Mouse (Mus musculus): ENCODE measurements around the gene Itpr2. TPM values are rescaled to one million over a fixed set of nuclear protein-coding genes. Genes with fewer than 3 reads are reported as not detected.

Itpr2 gene
- polyA plus RNA-seq, 1 experiment from 2014 or later = 14.4 TPM

- H3K27me3 ChIP-seq (ENCODE audit: control insufficient read depth, insufficient read depth, low read depth, low read length) = no peaks in the 10 kb centered on the region
- H3K4me1 ChIP-seq (replicated peaks; ENCODE audit: control insufficient read depth, insufficient read depth, low read length) = no peaks in the 10 kb centered on the region
- H3K27ac ChIP-seq (ENCODE audit: low read length) = no peak overlapping the region
- H3K4me2 ChIP-seq (ENCODE audit: low read depth, low read length) = no peak overlapping the region
- no peak overlapping the region for H3K9ac ChIP-seq (ENCODE audit: low read length)
- H3K4me3 ChIP-seq (ENCODE audit: low read length) = no peak overlapping the region
- WGBS = 87% methylated on average over 10 of the region's 10 CpGs
- ATAC-seq (ENCODE audit: low read depth) = no peak
- H3K9me3 ChIP-seq (ENCODE audit: control insufficient read depth, low read length) = no peaks in the 10 kb centered on the region
- no peaks in the 10 kb centered on the region for H3K36me3 ChIP-seq (ENCODE audit: control insufficient read depth, insufficient read depth, low read length)
Measured at GRCm38 (mm10) chr6:146291036-146291435, 211.0 kb downstream of the Itpr2 start.

GRCm38 (mm10) chr6:146289801-146290200 is 212.2 kb downstream of the Itpr2 start:
- Histone ChIP-seq H3K4me3 (ENCODE audit: low read length) (no peak overlapping the region), H3K4me2 (ENCODE audit: low read depth, low read length) (no peak overlapping the region), H3K27ac (ENCODE audit: low read length) (no peak overlapping the region), H3K9ac (ENCODE audit: low read length) (no peak overlapping the region), H3K9me3 (ENCODE audit: control insufficient read depth, low read length) (no peaks in the 10 kb centered on the region), H3K36me3 (ENCODE audit: control insufficient read depth, insufficient read depth, low read length) (no peaks in the 10 kb centered on the region), H3K4me1 (replicated peaks; ENCODE audit: control insufficient read depth, insufficient read depth, low read length) (no peaks in the 10 kb centered on the region), H3K27me3 (ENCODE audit: control insufficient read depth, insufficient read depth, low read depth, low read length) (no peaks in the 10 kb centered on the region)
- 57% methylated on average over 10 of the region's 10 CpGs for WGBS
- no peak for ATAC-seq (ENCODE audit: low read depth)

GRCm38 (mm10) chr6:146288266-146288665 is 213.8 kb downstream of the Itpr2 start:
- H3K27ac ChIP-seq (ENCODE audit: low read length) = no peak overlapping the region
- H3K4me1 ChIP-seq (replicated peaks; ENCODE audit: control insufficient read depth, insufficient read depth, low read length) = no peaks in the 10 kb centered on the region
- no peak overlapping the region for H3K9ac ChIP-seq (ENCODE audit: low read length)
- no peaks in the 10 kb centered on the region for H3K27me3 ChIP-seq (ENCODE audit: control insufficient read depth, insufficient read depth, low read depth, low read length)
- no peak overlapping the region for H3K4me2 ChIP-seq (ENCODE audit: low read depth, low read length)
- H3K4me3 ChIP-seq (ENCODE audit: low read length) = no peak overlapping the region
- 81% methylated on average over 5 of the region's 5 CpGs for WGBS
- H3K9me3 ChIP-seq (ENCODE audit: control insufficient read depth, low read length) = no peaks in the 10 kb centered on the region
- no peak for ATAC-seq (ENCODE audit: low read depth)
- no peaks in the 10 kb centered on the region for H3K36me3 ChIP-seq (ENCODE audit: control insufficient read depth, insufficient read depth, low read length)

GRCm38 (mm10) chr6:146284921-146285565 is 217.0 kb downstream of the Itpr2 start:
- no peaks in the 10 kb centered on the region for H3K9me3 ChIP-seq (ENCODE audit: control insufficient read depth, low read length)
- no peaks in the 10 kb centered on the region for H3K36me3 ChIP-seq (ENCODE audit: control insufficient read depth, insufficient read depth, low read length)
- WGBS = 82% methylated on average over 11 of the region's 11 CpGs
- no peaks in the 10 kb centered on the region for H3K27me3 ChIP-seq (ENCODE audit: control insufficient read depth, insufficient read depth, low read depth, low read length)
- H3K4me3 ChIP-seq (ENCODE audit: low read length) = no peak overlapping the region
- H3K4me2 ChIP-seq (ENCODE audit: low read depth, low read length) = no peak overlapping the region
- no peak overlapping the region for H3K27ac ChIP-seq (ENCODE audit: low read length)
- ATAC-seq (ENCODE audit: low read depth) = no peak
- H3K4me1 ChIP-seq (replicated peaks; ENCODE audit: control insufficient read depth, insufficient read depth, low read length) = no peaks in the 10 kb centered on the region
- H3K9ac ChIP-seq (ENCODE audit: low read length) = no peak overlapping the region

DNA sequence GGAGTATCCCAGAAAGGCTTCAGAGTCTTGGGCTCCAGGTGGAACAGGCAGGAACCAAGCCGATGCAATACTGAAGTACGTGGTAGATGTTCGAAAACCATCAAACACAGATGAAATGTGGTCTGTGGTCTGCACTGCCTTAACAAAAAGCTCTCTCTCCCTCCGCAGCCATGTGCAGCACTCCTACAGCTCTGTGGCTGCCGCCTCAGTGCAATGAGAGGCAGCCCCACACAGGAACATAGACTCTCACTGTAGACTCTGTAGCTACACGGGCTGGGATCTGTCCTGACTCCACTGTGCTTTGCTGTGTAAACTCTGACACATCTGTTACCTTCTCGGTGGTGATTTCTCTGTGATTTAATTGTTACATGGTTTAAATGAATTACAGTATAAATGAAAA is 218.0 kb downstream of the Itpr2 start:
- Histone ChIP-seq H3K27ac (ENCODE audit: low read length) (no peak overlapping the region), H3K27me3 (ENCODE audit: control insufficient read depth, insufficient read depth, low read depth, low read length) (no peaks in the 10 kb centered on the region), H3K4me3 (ENCODE audit: low read length) (no peak overlapping the region), H3K4me2 (ENCODE audit: low read depth, low read length) (no peak overlapping the region), H3K4me1 (replicated peaks; ENCODE audit: control insufficient read depth, insufficient read depth, low read length) (no peaks in the 10 kb centered on the region), H3K9ac (ENCODE audit: low read length) (no peak overlapping the region), H3K9me3 (ENCODE audit: control insufficient read depth, low read length) (no peaks in the 10 kb centered on the region), H3K36me3 (ENCODE audit: control insufficient read depth, insufficient read depth, low read length) (no peaks in the 10 kb centered on the region)
- 61% methylated on average over 7 of the region's 7 CpGs for WGBS
- no peak for ATAC-seq (ENCODE audit: low read depth)

DNA sequence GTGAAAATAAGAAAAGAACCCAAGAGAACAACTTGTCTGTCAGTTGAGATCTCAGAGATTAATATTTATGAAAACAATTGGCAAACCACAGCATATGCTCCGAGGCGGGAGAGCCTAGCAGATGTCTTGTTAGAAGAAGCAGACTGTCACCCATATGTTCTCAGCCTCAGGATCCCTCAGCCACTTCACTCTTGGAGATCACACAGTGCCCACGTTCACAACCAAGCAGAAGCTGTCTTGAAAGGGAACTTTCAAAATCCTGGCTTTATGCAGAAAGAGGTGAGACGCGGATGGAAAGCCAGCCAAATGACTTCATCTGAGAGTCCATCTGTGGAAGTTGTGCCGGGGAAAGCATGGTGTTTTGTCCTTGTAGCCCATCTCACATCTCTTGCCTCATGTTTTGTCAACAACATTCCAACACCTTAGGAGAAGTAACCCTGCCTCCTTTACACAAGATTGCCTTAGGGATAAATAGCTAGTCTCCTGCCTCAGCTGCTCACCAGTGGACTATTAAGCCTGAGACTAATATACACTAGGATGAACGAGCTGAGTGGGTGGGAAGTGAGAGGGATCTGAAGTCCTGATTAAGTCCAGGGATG is 219.9 kb downstream of the Itpr2 start:
- no peaks in the 10 kb centered on the region for H3K36me3 ChIP-seq (ENCODE audit: control insufficient read depth, insufficient read depth, low read length)
- no peak overlapping the region for H3K27ac ChIP-seq (ENCODE audit: low read length)
- no peak overlapping the region for H3K4me2 ChIP-seq (ENCODE audit: low read depth, low read length)
- 62% methylated on average over 7 of the region's 7 CpGs for WGBS
- no peaks in the 10 kb centered on the region for H3K27me3 ChIP-seq (ENCODE audit: control insufficient read depth, insufficient read depth, low read depth, low read length)
- ATAC-seq (ENCODE audit: low read depth) = no peak
- no peak overlapping the region for H3K4me3 ChIP-seq (ENCODE audit: low read length)
- H3K9ac ChIP-seq (ENCODE audit: low read length) = no peak overlapping the region
- no peaks in the 10 kb centered on the region for H3K4me1 ChIP-seq (replicated peaks; ENCODE audit: control insufficient read depth, insufficient read depth, low read length)
- no peaks in the 10 kb centered on the region for H3K9me3 ChIP-seq (ENCODE audit: control insufficient read depth, low read length)

- Histone ChIP-seq H3K27me3 (ENCODE audit: control insufficient read depth, insufficient read depth, low read depth, low read length) (no peaks in the 10 kb centered on the region), H3K4me2 (ENCODE audit: low read depth, low read length) (no peak overlapping the region), H3K36me3 (ENCODE audit: control insufficient read depth, insufficient read depth, low read length) (no peaks in the 10 kb centered on the region), H3K4me1 (replicated peaks; ENCODE audit: control insufficient read depth, insufficient read depth, low read length) (no peaks in the 10 kb centered on the region), H3K27ac (ENCODE audit: low read length) (no peak overlapping the region), H3K9ac (ENCODE audit: low read length) (no peak overlapping the region), H3K9me3 (ENCODE audit: control insufficient read depth, low read length) (no peaks in the 10 kb centered on the region), H3K4me3 (ENCODE audit: low read length) (no peak overlapping the region)
- no peak for ATAC-seq (ENCODE audit: low read depth)
- WGBS = 88% methylated on average over 24 of the region's 24 CpGs
Measured at GRCm38 (mm10) chr6:146281176-146281899, 220.7 kb downstream of the Itpr2 start.

- no peak for ATAC-seq (ENCODE audit: low read depth)
- Histone ChIP-seq H3K4me2 (ENCODE audit: low read depth, low read length) (no peak overlapping the region), H3K4me3 (ENCODE audit: low read length) (no peak overlapping the region), H3K9ac (ENCODE audit: low read length) (no peak overlapping the region), H3K9me3 (ENCODE audit: control insufficient read depth, low read length) (no peaks in the 10 kb centered on the region), H3K36me3 (ENCODE audit: control insufficient read depth, insufficient read depth, low read length) (no peaks in the 10 kb centered on the region), H3K27me3 (ENCODE audit: control insufficient read depth, insufficient read depth, low read depth, low read length) (no peaks in the 10 kb centered on the region), H3K4me1 (replicated peaks; ENCODE audit: control insufficient read depth, insufficient read depth, low read length) (peaks cover 9% of the 10 kb centered on the region; the same call in 1 of the 2 replicates), H3K27ac (ENCODE audit: low read length) (no peak overlapping the region)
- 87% methylated on average over 5 of the region's 5 CpGs for WGBS
Measured at GRCm38 (mm10) chr6:146273256-146273655, 228.8 kb downstream of the Itpr2 start.

GRCm38 (mm10) chr6:146272253-146273036 is 229.6 kb downstream of the Itpr2 start:
- 76% methylated on average over 5 of the region's 5 CpGs for WGBS
- ATAC-seq (ENCODE audit: low read depth) = no peak
- H3K4me3 ChIP-seq (ENCODE audit: low read length) = no peak overlapping the region

More at GRCm38 (mm10) chr6:146272253-146273036, 229.6 kb downstream of the Itpr2 start:
- Histone ChIP-seq H3K9me3 (ENCODE audit: control insufficient read depth, low read length) (no peaks in the 10 kb centered on the region), H3K4me2 (ENCODE audit: low read depth, low read length) (no peak overlapping the region), H3K27ac (ENCODE audit: low read length) (no peak overlapping the region), H3K9ac (ENCODE audit: low read length) (no peak overlapping the region), H3K4me1 (replicated peaks; ENCODE audit: control insufficient read depth, insufficient read depth, low read length) (peaks cover 9% of the 10 kb centered on the region; the same call in 1 of the 2 replicates), H3K27me3 (ENCODE audit: control insufficient read depth, insufficient read depth, low read depth, low read length) (no peaks in the 10 kb centered on the region), H3K36me3 (ENCODE audit: control insufficient read depth, insufficient read depth, low read length) (no peaks in the 10 kb centered on the region)

Data from lung, embryonic 16.5 days (tissue).